Mouse (Mus musculus) stomach, embryonic 15.5 days (tissue): ENCODE measurements at regions not wholly inside any gene's neighbourhood (a gene's known extent, or its start where the extent isn't known, plus 50 kb on each side); places are given as distances from the start of the nearest gene placed in this dataset.
"Not testable (repeated sequence)": the region's sequence is repeated elsewhere in the genome, so short reads cannot be mapped to it uniquely, and the experiment has no call there.

Experiments
- ATAC-seq: fragments of 200-750 bp; cut with Nextera tagmentation; 2 replicates; pipeline ENCODE4 v1.8.0; 2017; ENCODE audit warnings: low read depth, moderate number of reproducible peaks, moderate TSS enrichment; ENCODE audit not compliant: insufficient read depth, low FRiP score
- H3K27ac ChIP-seq: fragments of 300-500 bp; sonication (generic); 2 replicates; pipeline ENCODE4 v1.5.1; 2015; ENCODE audit warnings: mild to moderate bottlenecking, inconsistent platforms
- H3K27me3 ChIP-seq: fragments of 300-500 bp; sonication (generic); replicated peaks from 2 replicates; pipeline ENCODE4 v1.6.1; 2015; ENCODE audit warnings: inconsistent platforms
- H3K36me3 ChIP-seq: fragments of 300-500 bp; sonication (generic); 2 replicates; pipeline ENCODE4 v1.6.1; 2015; ENCODE audit warnings: inconsistent platforms
- H3K4me1 ChIP-seq: fragments of 300-500 bp; sonication (generic); 2 replicates; pipeline ENCODE4 v1.6.1; 2015; ENCODE audit warnings: inconsistent platforms
- H3K4me2 ChIP-seq: fragments of 300-500 bp; sonication (generic); 2 replicates; pipeline ENCODE4 v1.6.1; 2015; ENCODE audit warnings: mild to moderate bottlenecking, inconsistent platforms
- H3K4me3 ChIP-seq: fragments of 300-500 bp; sonication (generic); replicated peaks from 2 replicates; pipeline ENCODE4 v1.5.1; 2015; ENCODE audit warnings: inconsistent platforms
- H3K9ac ChIP-seq: fragments of 300-500 bp; sonication (generic); 2 replicates; pipeline ENCODE4 v1.6.1; 2015; ENCODE audit warnings: inconsistent platforms
- H3K9me3 ChIP-seq: fragments of 300-500 bp; sonication (generic); 2 replicates; pipeline ENCODE4 v1.6.1; 2016; ENCODE audit warnings: inconsistent platforms
- WGBS: fragments of 180-500 bp; shearing (Covaris S2); methylation state at CpG from one replicate; pipeline ENCODE4 v1.1.7; 2015; 5-methylcytosine and 5-hydroxymethylcytosine counted together

- Histone ChIP-seq H3K4me2 (0 out of 2 replicates have a peak overlapping the region, but pooled peaks have one; percentile 2), H3K36me3 (no peaks in the 10 kb centered on the region), H3K9ac (no peak overlapping the region), H3K4me1 (no peaks in the 10 kb centered on the region), H3K27ac (no peak overlapping the region), H3K4me3 (no peak overlapping the region), H3K9me3 (no peaks in the 10 kb centered on the region), H3K27me3 (no peaks in the 10 kb centered on the region)
- 73% methylated on average over 24 of the region's 24 CpGs for WGBS
- no peak for ATAC-seq
These were observed 164.2 kb upstream of the Kit start for GRCm38 (mm10) chr5:75410240-75411186.

DNA sequence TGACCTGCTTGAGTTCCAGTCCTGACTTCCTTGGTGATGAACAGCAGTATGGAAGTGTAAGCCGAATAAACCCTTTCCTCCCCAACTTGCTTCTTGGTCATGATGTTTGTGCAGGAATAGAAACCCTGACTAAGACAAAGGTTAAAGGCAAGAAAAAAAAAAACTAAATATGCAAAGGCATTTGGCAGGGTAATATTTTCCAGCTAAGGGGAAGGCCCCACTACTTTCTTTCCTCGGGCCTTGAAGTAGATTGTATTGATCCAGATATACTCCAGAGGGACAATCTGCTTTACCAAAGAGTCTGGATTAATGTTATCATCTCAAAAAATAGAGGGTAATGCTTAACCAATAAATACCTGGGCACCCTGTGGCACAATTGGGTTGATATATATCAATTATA is 155.4 kb upstream of the Kit start:
- ATAC-seq, H3K27ac ChIP-seq, H3K4me1 ChIP-seq, H3K27me3 ChIP-seq, H3K4me2 ChIP-seq, H3K4me3 ChIP-seq, H3K9me3 ChIP-seq, H3K9ac ChIP-seq, H3K36me3 ChIP-seq: not testable (repeated sequence)
- WGBS, result 92% methylated on average over 2 of the region's 2 CpGs

GRCm38 (mm10) chr5:75432885-75433284 is 141.8 kb upstream of the Kit start:
- Histone ChIP-seq H3K4me2 (no peak overlapping the region), H3K9me3 (no peaks in the 10 kb centered on the region), H3K27ac (no peak overlapping the region), H3K4me1 (no peaks in the 10 kb centered on the region), H3K36me3 (no peaks in the 10 kb centered on the region), H3K4me3 (no peak overlapping the region), H3K9ac (no peak overlapping the region), H3K27me3 (no peaks in the 10 kb centered on the region)
- 83% methylated on average over 2 of the region's 2 CpGs for WGBS
- ATAC-seq, result no peak

DNA sequence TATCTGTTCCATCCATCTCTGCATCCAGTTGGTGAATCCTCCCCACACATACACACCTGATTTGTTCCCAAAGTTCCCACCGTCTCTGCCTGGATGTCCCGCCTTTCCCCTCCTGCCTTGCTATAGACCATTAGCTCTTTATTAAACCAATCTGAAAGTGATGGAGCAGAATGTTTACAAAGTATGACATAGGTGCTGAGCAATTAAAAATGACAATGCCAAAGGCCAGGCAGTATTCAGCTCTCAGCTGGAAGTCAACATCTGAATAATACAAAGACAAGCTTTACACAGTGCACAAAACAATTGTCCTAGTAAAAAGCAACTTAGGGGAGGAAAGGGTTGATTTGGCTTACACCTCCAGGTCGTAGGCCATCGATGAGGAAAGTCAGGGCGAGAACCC is 136.8 kb upstream of the Kit start:
- WGBS, result 73% methylated on average over 5 of the region's 5 CpGs
- Histone ChIP-seq H3K27ac (no peak overlapping the region), H3K9ac (no peak overlapping the region), H3K9me3 (no peaks in the 10 kb centered on the region), H3K4me2 (no peak overlapping the region), H3K4me3 (no peak overlapping the region), H3K36me3 (no peaks in the 10 kb centered on the region), H3K27me3 (no peaks in the 10 kb centered on the region), H3K4me1 (no peaks in the 10 kb centered on the region)
- ATAC-seq, result no peak

DNA sequence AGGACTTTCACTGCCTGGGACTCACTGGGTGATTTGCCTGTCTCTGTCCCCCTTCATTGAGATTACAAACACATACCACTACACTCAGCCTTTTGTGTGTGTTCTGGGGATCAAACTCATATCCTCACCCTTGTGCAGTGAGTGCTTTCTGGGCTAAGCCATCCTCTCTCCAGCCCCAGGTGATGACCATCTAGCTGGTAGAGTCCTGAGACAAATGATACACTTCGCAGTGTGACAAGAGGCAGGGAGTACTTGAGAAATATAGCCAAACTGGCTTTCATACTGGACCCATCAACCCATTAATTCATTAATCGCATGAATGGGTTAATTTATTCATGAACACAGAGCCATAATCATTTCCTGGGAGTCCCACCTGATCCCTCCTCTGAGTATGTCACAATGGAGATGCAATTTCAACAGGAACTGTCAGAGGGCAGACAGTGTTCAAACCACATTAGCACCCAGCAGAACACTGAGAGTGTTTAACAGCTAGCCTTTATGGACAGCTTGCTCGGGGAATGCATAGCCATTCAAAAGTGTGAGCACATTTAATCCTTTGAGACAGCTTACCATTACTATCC is 130.6 kb upstream of the Kit start:
- H3K9me3 ChIP-seq, result no peaks in the 10 kb centered on the region
- no peak overlapping the region for H3K9ac ChIP-seq
- no peak overlapping the region for H3K4me2 ChIP-seq
- no peak overlapping the region for H3K4me3 ChIP-seq
- H3K4me1 ChIP-seq, result 0 out of 2 replicates have a peak, but pooled peaks cover 2% of the 10 kb centered on the region
- no peaks in the 10 kb centered on the region for H3K27me3 ChIP-seq
- no peak for ATAC-seq
- H3K36me3 ChIP-seq, result no peaks in the 10 kb centered on the region
- WGBS, result 92% methylated on average over 3 of the region's 3 CpGs
- no peak overlapping the region for H3K27ac ChIP-seq

DNA sequence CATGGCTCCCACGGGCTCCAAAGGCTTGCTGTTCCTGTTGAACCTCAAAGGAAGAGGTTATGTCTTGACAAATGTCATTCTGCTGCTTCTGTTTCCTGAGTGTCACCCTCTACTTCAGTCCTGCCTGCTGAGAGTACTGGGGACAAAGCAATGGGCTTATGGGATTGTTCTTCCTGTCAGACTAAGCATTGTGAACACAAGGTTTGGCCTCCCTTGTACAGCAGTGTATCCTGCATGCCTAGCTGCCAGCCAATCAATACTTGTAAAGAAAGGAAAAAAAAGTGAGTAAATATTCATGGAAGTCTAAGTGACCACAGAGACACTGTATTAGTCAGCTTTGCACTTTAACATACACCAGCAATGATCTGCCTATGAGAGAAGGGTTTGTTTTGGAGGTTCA is 128.3 kb upstream of the Kit start:
- WGBS, result 73% methylated on average over 1 of the region's 1 CpGs

DNA sequence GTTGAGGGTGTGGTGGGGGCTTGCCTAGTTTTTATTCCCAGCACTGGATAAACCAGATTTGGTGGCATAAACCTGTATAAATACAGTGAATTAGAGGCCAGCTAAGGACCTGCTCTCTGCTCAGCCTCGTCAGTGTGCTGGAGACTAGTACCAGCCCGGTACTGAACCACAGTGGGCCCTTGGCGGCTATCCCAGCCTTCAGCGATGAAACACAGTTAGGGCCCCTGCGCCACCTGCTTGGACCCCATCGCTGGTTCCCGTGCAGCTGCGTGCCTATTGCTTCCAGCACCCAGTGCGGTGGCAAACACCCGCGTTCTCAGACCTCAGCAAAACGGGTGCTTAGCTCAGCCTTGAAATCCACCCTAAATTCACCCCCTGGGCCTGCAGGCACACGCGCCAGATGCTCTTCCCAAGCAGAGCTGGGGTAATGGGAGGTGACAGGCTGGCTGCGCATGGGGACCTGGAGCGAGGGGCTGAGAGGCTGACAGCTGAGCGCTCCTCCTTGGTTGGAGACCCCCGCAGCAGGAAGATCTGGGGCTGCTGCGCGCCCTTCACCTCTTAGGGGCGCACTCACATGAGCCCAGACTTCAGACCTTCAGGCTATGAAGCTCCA is 124.7 kb upstream of the Kit start:
- WGBS, result 65% methylated on average over 21 of the region's 21 CpGs
- 0 out of 2 replicates have a peak, but pooled peaks cover 5% of the 10 kb centered on the region for H3K4me1 ChIP-seq
- no peak overlapping the region for H3K4me3 ChIP-seq
- no peak for ATAC-seq
- H3K9me3 ChIP-seq, result no peaks in the 10 kb centered on the region
- H3K36me3 ChIP-seq, result no peaks in the 10 kb centered on the region
- no peak overlapping the region for H3K4me2 ChIP-seq
- no peak overlapping the region for H3K27ac ChIP-seq
- H3K9ac ChIP-seq, result no peak overlapping the region
- no peaks in the 10 kb centered on the region for H3K27me3 ChIP-seq

More for the DNA sequence above, 128.3 kb upstream of the Kit start:
- no peak overlapping the region for H3K9ac ChIP-seq
- H3K4me3 ChIP-seq, result no peak overlapping the region
- H3K36me3 ChIP-seq, result no peaks in the 10 kb centered on the region
- ATAC-seq, result no peak
- H3K4me2 ChIP-seq, result no peak overlapping the region
- no peaks in the 10 kb centered on the region for H3K9me3 ChIP-seq
- 0 out of 2 replicates have a peak, but pooled peaks cover 2% of the 10 kb centered on the region for H3K4me1 ChIP-seq
- H3K27me3 ChIP-seq, result no peaks in the 10 kb centered on the region
- peak overlapping the region; percentile 40; the same call in 1 of the 2 replicates for H3K27ac ChIP-seq

GRCm38 (mm10) chr5:75450564-75450963 is 124.2 kb upstream of the Kit start:
- H3K9ac ChIP-seq, result no peak overlapping the region
- 0 out of 2 replicates have a peak, but pooled peaks cover 5% of the 10 kb centered on the region for H3K4me1 ChIP-seq
- WGBS, result 51% methylated on average over 9 of the region's 9 CpGs
- no peaks in the 10 kb centered on the region for H3K36me3 ChIP-seq
- H3K9me3 ChIP-seq, result no peaks in the 10 kb centered on the region
- no peaks in the 10 kb centered on the region for H3K27me3 ChIP-seq
- no peak for ATAC-seq
- no peak overlapping the region for H3K27ac ChIP-seq
- no peak overlapping the region for H3K4me2 ChIP-seq
- no peak overlapping the region for H3K4me3 ChIP-seq

DNA sequence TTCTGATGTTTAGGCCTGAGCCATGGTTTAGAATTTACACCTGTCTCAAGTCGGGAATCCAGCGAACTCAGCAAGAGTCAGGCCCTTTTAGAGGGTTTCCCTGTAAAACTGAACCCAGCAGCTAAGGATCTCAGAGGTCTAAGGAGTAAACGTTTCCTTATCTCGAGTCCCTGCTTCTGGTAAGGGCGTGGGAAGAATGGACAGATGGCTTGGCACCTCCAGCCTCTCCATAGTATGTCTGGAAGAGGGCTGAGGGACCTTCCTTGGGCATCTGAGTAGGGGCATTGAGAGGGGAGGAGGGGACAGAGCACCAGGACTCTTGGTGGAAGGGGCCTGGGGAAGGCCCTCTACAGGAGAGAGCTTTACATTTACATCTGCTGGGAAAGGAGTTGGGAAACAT is 123.6 kb upstream of the Kit start:
- Histone ChIP-seq H3K9ac (no peak overlapping the region), H3K4me1 (0 out of 2 replicates have a peak, but pooled peaks cover 5% of the 10 kb centered on the region), H3K27ac (0 out of 2 replicates have a peak overlapping the region, but pooled peaks have one; percentile 4), H3K36me3 (no peaks in the 10 kb centered on the region), H3K9me3 (no peaks in the 10 kb centered on the region), H3K4me2 (no peak overlapping the region), H3K4me3 (no peak overlapping the region), H3K27me3 (no peaks in the 10 kb centered on the region)
- 37% methylated on average over 5 of the region's 5 CpGs for WGBS
- ATAC-seq, result no peak

DNA sequence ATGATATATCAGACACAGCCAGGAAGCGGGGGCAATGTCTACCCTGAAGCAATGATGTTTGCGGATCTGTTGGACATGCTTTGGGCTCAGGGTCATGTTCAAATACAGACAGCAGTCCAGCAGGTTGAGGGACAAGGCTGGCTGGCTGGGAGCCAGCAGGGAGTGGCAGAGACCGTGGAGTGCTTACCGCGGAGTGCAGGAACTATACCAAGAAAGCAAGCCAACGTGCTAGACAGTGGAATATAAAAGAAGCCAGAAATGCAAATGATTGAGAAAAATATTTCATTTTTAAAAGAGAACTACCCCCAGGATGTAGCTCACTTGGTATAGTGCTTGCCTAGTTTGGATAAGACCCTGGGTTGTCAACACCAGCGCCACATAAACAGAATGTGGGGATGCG is 123.0 kb upstream of the Kit start:
- Histone ChIP-seq H3K9ac (no peak overlapping the region), H3K4me3 (no peak overlapping the region), H3K9me3 (no peaks in the 10 kb centered on the region), H3K4me2 (no peak overlapping the region), H3K27me3 (no peaks in the 10 kb centered on the region), H3K36me3 (no peaks in the 10 kb centered on the region), H3K27ac (no peak overlapping the region), H3K4me1 (0 out of 2 replicates have a peak, but pooled peaks cover 3% of the 10 kb centered on the region)
- WGBS, result 66% methylated on average over 8 of the region's 8 CpGs
- ATAC-seq, result peak; percentile 79; the same call in 1 of the 2 replicates

DNA sequence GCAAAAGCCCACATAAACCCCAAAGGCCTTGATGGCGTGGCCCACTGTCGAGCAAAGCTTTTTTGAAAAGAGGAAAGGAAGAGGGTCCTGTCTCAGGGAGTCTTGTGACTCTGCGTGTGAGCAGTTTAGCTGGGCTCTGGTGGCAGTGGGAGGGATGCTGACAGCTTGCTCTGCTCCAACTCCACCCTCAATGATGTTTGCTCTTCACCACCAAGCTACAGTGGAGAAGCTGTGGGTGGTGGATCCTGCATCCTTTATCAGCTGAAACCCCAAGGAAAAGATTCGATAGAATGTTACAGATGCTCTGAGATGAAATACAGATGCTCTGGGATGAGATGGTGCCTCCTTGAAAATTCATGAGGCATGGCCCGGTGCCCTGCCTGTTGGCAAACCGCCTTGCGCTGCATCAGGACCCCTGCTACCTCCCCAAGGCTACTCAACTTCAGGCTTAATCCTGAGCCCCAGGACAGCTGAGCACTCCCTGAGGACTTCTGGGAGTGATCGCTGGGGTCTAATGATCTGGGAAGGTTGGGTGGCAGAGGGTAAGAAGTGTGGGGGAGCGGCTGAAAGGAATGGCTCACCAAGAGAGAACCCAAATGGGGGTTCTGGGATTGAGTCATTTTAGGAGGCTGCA is 120.8 kb upstream of the Kit start:
- 78% methylated on average over 9 of the region's 9 CpGs for WGBS
- Histone ChIP-seq H3K4me3 (no peak overlapping the region), H3K9me3 (no peaks in the 10 kb centered on the region), H3K36me3 (no peaks in the 10 kb centered on the region), H3K27ac (no peak overlapping the region), H3K27me3 (no peaks in the 10 kb centered on the region), H3K9ac (no peak overlapping the region), H3K4me1 (0 out of 2 replicates have a peak, but pooled peaks cover 3% of the 10 kb centered on the region), H3K4me2 (no peak overlapping the region)
- no peak for ATAC-seq
